Mouse (Mus musculus) cerebellum, adult 2 months (tissue): Measurements from ENCODE around the gene Myof.

ENCODE experiments used
- CTCF ChIP-seq: fragments of 200-500 bp; IDR thresholded peaks from 2 replicates; pipeline ENCODE4 v1.5.1; 2011; ENCODE audit warnings: low read depth, mild to moderate bottlenecking, control low read depth, low read length, moderate library complexity, borderline replicate concordance; ENCODE audit not compliant: insufficient read depth
- POLR2A ChIP-seq: fragments of 200-500 bp; IDR thresholded peaks from 2 replicates; pipeline ENCODE4 v1.6.1; 2011; ENCODE audit warnings: low read length, control low read depth, borderline replicate concordance; ENCODE audit not compliant: insufficient read depth

DNA sequence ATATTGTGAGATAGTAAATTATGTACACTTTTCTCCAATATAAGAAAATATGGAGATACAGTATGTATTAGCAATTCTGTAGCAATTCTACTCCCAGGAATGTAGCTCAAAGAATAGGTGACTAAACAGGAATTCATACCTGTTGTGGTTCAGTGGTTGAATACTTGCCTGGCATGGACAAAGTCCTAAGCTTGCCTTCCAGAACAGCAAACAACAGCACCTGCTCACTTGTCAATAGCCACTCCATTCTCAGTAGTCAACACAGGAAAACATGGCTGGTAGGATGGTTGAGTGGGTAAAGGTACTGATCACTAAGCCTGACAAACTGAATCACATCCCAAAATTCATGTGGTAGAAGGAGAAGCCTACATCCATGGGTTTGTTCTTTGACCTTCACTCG, 182.2 kb downstream of the Myof start:
- TF ChIP-seq POLR2A (no peak), CTCF (no peak)
